Mouse (Mus musculus) embryonic facial prominence, embryonic 12.5 days (tissue): ENCODE results near the gene Unc119b. TPM values are rescaled to one million over a fixed set of nuclear protein-coding genes. Genes with fewer than 3 reads are reported as not detected.
"Not testable (repeated sequence)": the region's sequence is repeated elsewhere in the genome, so short reads cannot be mapped to it uniquely, and the experiment has no call there.

Experiments used
- ATAC-seq: fragments of 200-750 bp; cut with Nextera tagmentation; 2 replicates; pipeline ENCODE4 v1.8.0; 2017; ENCODE audit not compliant: insufficient number of reproducible peaks, insufficient read depth, low FRiP score, low TSS enrichment
- H3K27ac ChIP-seq: fragments of 300-500 bp; sonication (generic); 2 replicates; pipeline ENCODE4 v1.5.1; 2016; ENCODE audit warnings: mild to moderate bottlenecking
- H3K27me3 ChIP-seq: fragments of 300-500 bp; sonication (generic); 2 replicates; pipeline ENCODE4 v1.6.1; 2016; ENCODE audit warnings: mild to moderate bottlenecking, moderate library complexity
- H3K36me3 ChIP-seq: fragments of 300-500 bp; sonication (generic); 2 replicates; pipeline ENCODE4 v1.6.1; 2016; ENCODE audit warnings: mild to moderate bottlenecking
- H3K4me1 ChIP-seq: fragments of 300-500 bp; sonication (generic); 2 replicates; pipeline ENCODE4 v1.6.1; 2016
- H3K4me2 ChIP-seq: fragments of 300-500 bp; sonication (generic); replicated peaks from 2 replicates; pipeline ENCODE4 v1.6.1; 2016; ENCODE audit warnings: mild to moderate bottlenecking, moderate library complexity
- H3K4me3 ChIP-seq: fragments of 300-500 bp; sonication (generic); 2 replicates; pipeline ENCODE4 v1.5.1; 2016; ENCODE audit warnings: mild to moderate bottlenecking
- H3K9ac ChIP-seq: fragments of 300-500 bp; sonication (generic); 2 replicates; pipeline ENCODE4 v1.6.1; 2016; ENCODE audit warnings: mild to moderate bottlenecking, moderate library complexity
- H3K9me3 ChIP-seq: fragments of 300-500 bp; sonication (generic); 2 replicates; pipeline ENCODE4 v1.6.1; 2016; ENCODE audit warnings: mild to moderate bottlenecking, moderate library complexity
- WGBS: fragments of 180-500 bp; shearing (Covaris S2); methylation state at CpG from one replicate; pipeline ENCODE4 v1.1.7; 2016; 5-methylcytosine and 5-hydroxymethylcytosine counted together
- polyA plus RNA-seq: library from polyadenylated mRNA; unstranded; fragments of >200 nt; fragmentation: Nextera tagmentation; extraction: Ambion mirVana; gene quantifications from 2 replicates; pipeline ENCODE4 v1.2.1, GENCODE M21; 2016

Gene Unc119b
- polyA plus RNA-seq, 1 experiment from 2014 or later: 56.0 TPM

GRCm38 (mm10) chr5:115126578-115127312, 8.0 kb downstream of the Unc119b start:
- Histone ChIP-seq H3K9ac (no peak overlapping the region), H3K4me2 (no peak overlapping the region), H3K4me3 (no peak overlapping the region), H3K36me3 (peaks cover 62% of the 10 kb centered on the region), H3K9me3 (no peaks in the 10 kb centered on the region), H3K27me3 (no peaks in the 10 kb centered on the region), H3K4me1 (no peaks in the 10 kb centered on the region), H3K27ac (no peak overlapping the region)
- ATAC-seq: no peak
- 91% methylated on average over 28 of the region's 28 CpGs for WGBS

GRCm38 (mm10) chr5:115125211-115125871, 9.4 kb downstream of the Unc119b start:
- Histone ChIP-seq H3K27me3 (no peaks in the 10 kb centered on the region), H3K4me1 (no peaks in the 10 kb centered on the region), H3K9ac (no peak overlapping the region), H3K4me2 (no peak overlapping the region), H3K36me3 (peaks cover 62% of the 10 kb centered on the region), H3K27ac (no peak overlapping the region; the same call in 1 of the 2 replicates), H3K9me3 (no peaks in the 10 kb centered on the region), H3K4me3 (no peak overlapping the region)
- ATAC-seq: peak; percentile 32; the same call in 1 of the 2 replicates
- WGBS: 31% methylated on average over 24 of the region's 24 CpGs

- no peak for ATAC-seq
- H3K36me3 ChIP-seq: peaks cover 56% of the 10 kb centered on the region
- H3K27me3 ChIP-seq: no peaks in the 10 kb centered on the region
- no peaks in the 10 kb centered on the region for H3K9me3 ChIP-seq
- H3K4me1 ChIP-seq: no peaks in the 10 kb centered on the region
- H3K4me2 ChIP-seq: no peak overlapping the region
- no peak overlapping the region for H3K27ac ChIP-seq
- H3K4me3 ChIP-seq: no peak overlapping the region
- H3K9ac ChIP-seq: no peak overlapping the region
- 95% methylated on average over 6 of the region's 6 CpGs for WGBS
These were observed 10.1 kb downstream of the Unc119b start for GRCm38 (mm10) chr5:115124690-115125089.

- no peak overlapping the region for H3K27ac ChIP-seq
- no peaks in the 10 kb centered on the region for H3K9me3 ChIP-seq
- H3K4me2 ChIP-seq: no peak overlapping the region
- no peak overlapping the region for H3K4me3 ChIP-seq
- H3K27me3 ChIP-seq: no peaks in the 10 kb centered on the region
- H3K9ac ChIP-seq: no peak overlapping the region
- WGBS: 72% methylated on average over 5 of the region's 5 CpGs
- peaks cover 38% of the 10 kb centered on the region for H3K36me3 ChIP-seq
- 0 out of 2 replicates have a peak, but pooled peaks cover 5% of the 10 kb centered on the region for H3K4me1 ChIP-seq
- no peak for ATAC-seq
These were observed 13.8 kb downstream of the Unc119b start for GRCm38 (mm10) chr5:115120978-115121377.

- H3K4me1 ChIP-seq: 0 out of 2 replicates have a peak, but pooled peaks cover 5% of the 10 kb centered on the region
- peak within 1 kb of the TSS; percentile 80 for H3K9ac ChIP-seq
- no peaks in the 10 kb centered on the region for H3K9me3 ChIP-seq
- H3K36me3 ChIP-seq: peaks cover 31% of the 10 kb centered on the region
- peak within 1 kb of the TSS; percentile 90 for H3K4me3 ChIP-seq
- H3K27me3 ChIP-seq: no peaks in the 10 kb centered on the region
- H3K27ac ChIP-seq: peak within 1 kb of the TSS; percentile 48; the same call in 1 of the 2 replicates
- peak; percentile 75 for ATAC-seq
- under 1% methylated on average over 38 of the region's 39 CpGs for WGBS
- peak within 1 kb of the TSS; percentile 83 for H3K4me2 ChIP-seq
These were observed 15.7 kb downstream of the Unc119b start, which contains the start of gene Acads for GRCm38 (mm10) chr5:115118961-115119570. TSS of gene Acads (minus strand) at chr5:115119346.

- Histone ChIP-seq H3K27ac (no peak overlapping the region), H3K4me1 (0 out of 2 replicates have a peak, but pooled peaks cover 5% of the 10 kb centered on the region), H3K4me3 (no peak overlapping the region), H3K27me3 (no peaks in the 10 kb centered on the region), H3K4me2 (no peak overlapping the region), H3K36me3 (peaks cover 38% of the 10 kb centered on the region), H3K9me3 (no peaks in the 10 kb centered on the region), H3K9ac (no peak overlapping the region)
- ATAC-seq: no peak
- 97% methylated on average over 13 of the region's 13 CpGs for whole genome bisulfite sequencing
These were observed 17.3 kb downstream of the Unc119b start for GRCm38 (mm10) chr5:115117467-115117866.

DNA sequence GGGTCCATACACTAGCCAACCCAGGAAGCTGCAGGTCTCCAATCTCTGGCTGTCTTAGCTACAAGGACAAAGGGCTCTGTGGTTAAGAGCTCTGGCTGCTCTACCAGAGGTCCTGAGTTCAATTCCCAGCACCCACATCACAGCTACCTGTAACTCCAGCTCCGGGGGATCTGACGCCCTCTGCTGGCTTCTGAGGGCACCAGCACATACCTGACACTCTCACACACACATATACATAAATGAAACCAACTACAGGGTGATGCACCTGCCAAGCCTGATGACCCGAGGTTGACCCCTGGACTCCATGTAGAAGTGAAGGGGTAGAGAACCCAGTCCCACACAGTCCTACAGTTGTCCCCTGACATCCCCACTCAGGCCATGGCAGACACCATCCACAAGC, 18.3 kb downstream of the Unc119b start:
- Histone ChIP-seq H3K27me3 (no peaks in the 10 kb centered on the region), H3K9me3 (no peaks in the 10 kb centered on the region), H3K27ac (no peak overlapping the region), H3K4me3 (no peak overlapping the region), H3K36me3 (peaks cover 42% of the 10 kb centered on the region), H3K4me1 (0 out of 2 replicates have a peak, but pooled peaks cover 5% of the 10 kb centered on the region), H3K4me2 (no peak overlapping the region), H3K9ac (no peak overlapping the region)
- no peak for ATAC-seq
- 88% methylated on average over 3 of the region's 3 CpGs for WGBS

GRCm38 (mm10) chr5:115114501-115114900, 20.3 kb downstream of the Unc119b start:
- no peak for ATAC-seq
- H3K27ac ChIP-seq: no peak overlapping the region
- 0 out of 2 replicates have a peak, but pooled peaks cover 5% of the 10 kb centered on the region for H3K4me1 ChIP-seq
- H3K36me3 ChIP-seq: peaks cover 52% of the 10 kb centered on the region
- 95% methylated on average over 8 of the region's 8 CpGs for WGBS
- no peaks in the 10 kb centered on the region for H3K27me3 ChIP-seq
- no peak overlapping the region for H3K4me3 ChIP-seq
- no peaks in the 10 kb centered on the region for H3K9me3 ChIP-seq
- H3K4me2 ChIP-seq: no peak overlapping the region
- no peak overlapping the region for H3K9ac ChIP-seq

- ATAC-seq: no peak
These were observed 21.5 kb downstream of the Unc119b start for GRCm38 (mm10) chr5:115113244-115113643.

GRCm38 (mm10) chr5:115111156-115111555, 23.6 kb downstream of the Unc119b start:
- Histone ChIP-seq H3K27me3 (no peaks in the 10 kb centered on the region), H3K27ac (no peak overlapping the region), H3K9ac (no peak overlapping the region), H3K36me3 (peaks cover 44% of the 10 kb centered on the region), H3K4me3 (no peak overlapping the region), H3K4me1 (no peaks in the 10 kb centered on the region), H3K4me2 (no peak overlapping the region), H3K9me3 (no peaks in the 10 kb centered on the region)
- WGBS: 90% methylated on average over 8 of the region's 8 CpGs
- ATAC-seq: no peak

More at GRCm38 (mm10) chr5:115113244-115113643, 21.5 kb downstream of the Unc119b start:
- H3K4me1 ChIP-seq: no peaks in the 10 kb centered on the region
- H3K4me3 ChIP-seq: no peak overlapping the region
- no peaks in the 10 kb centered on the region for H3K9me3 ChIP-seq
- no peak overlapping the region for H3K4me2 ChIP-seq
- H3K27me3 ChIP-seq: no peaks in the 10 kb centered on the region
- WGBS: 94% methylated on average over 12 of the region's 12 CpGs
- H3K36me3 ChIP-seq: peaks cover 52% of the 10 kb centered on the region
- no peak overlapping the region for H3K27ac ChIP-seq
- no peak overlapping the region for H3K9ac ChIP-seq

DNA sequence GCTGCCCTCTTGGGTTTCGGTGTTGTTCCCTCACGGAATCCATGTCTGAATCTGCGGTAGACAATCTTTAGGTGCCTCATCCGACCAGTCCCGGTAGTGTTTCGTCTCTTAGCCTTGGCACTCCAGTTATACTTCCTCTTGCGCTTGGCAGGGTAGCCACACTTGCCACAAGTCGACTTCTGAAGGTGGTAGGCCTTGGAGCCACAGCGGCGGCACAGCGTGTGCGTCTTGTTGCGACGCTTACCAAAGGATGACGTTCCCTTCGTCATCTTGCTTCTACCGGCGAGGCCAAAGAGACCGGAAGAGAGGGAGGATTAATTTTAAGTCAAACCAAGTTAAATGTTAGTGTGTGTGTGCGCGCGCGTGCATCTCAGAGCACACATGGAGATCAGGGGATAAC, 31.5 kb downstream of the Unc119b start:
- WGBS: 97% methylated on average over 23 of the region's 23 CpGs
- H3K27ac ChIP-seq, H3K9ac ChIP-seq, H3K4me3 ChIP-seq, H3K4me2 ChIP-seq, ATAC-seq, H3K9me3 ChIP-seq, H3K27me3 ChIP-seq, H3K4me1 ChIP-seq: not testable (repeated sequence)
- peaks cover 26% of the 10 kb centered on the region for H3K36me3 ChIP-seq
